Mouse (Mus musculus) G1E (cell line): ENCODE results near the gene H1f0.

Experiments used
- CTCF ChIP-seq: IDR thresholded peaks from 2 replicates; pipeline ENCODE4 v1.5.1; 2012; ENCODE audit warnings: low read depth, low read length, inconsistent platforms, mixed read lengths
- TAL1 ChIP-seq: conservative IDR thresholded peaks from 2 replicates; pipeline ENCODE4 v1.6.1; 2012; ENCODE audit warnings: low read depth, low read length, inconsistent platforms, mixed read lengths

GRCm38 (mm10) chr15:78990093-78990463 lies 38.2 kb upstream of the H1f0 start:
- no peak for TF ChIP-seq TAL1
- TF ChIP-seq CTCF = no peak
